In genomic region chr6:54964755-54965154, GRCm38 (mm10) we compare ENCODE assay signal across 25 mouse cellular contexts. TPM values are rescaled to one million over a fixed set of nuclear protein-coding genes. Genes with fewer than 3 reads are reported as not detected.
A peak's percentile ranks its signal among the peaks of the same experiment; 100 is the strongest.
DNase-seq lines count a peak whose midpoint lies in the region; ATAC-seq lines count a peak whose summit lies in the region.
"Had no signal": no experiment of that assay in that cellular context is flagged by ENCODE, and none has a peak within 500 bp of the region (broad histone marks: within the 10 kb centered on the region; RNA-seq: fewer than 3 reads in every experiment).

No protein-coding gene starts in this region.

- H3K4me1 ChIP-seq in embryonic facial prominence, embryonic 15.5 days, result 0 out of 2 replicates have a peak, but pooled peaks cover 6% of the 10 kb centered on the region
- H3K4me1 ChIP-seq in embryonic facial prominence, embryonic 10.5 days, result peaks cover 5% of the 10 kb centered on the region; the same call in 1 of the 2 replicates
- H3K4me1 ChIP-seq in intestine, embryonic 15.5 days (replicated peaks), result no peaks in the 10 kb centered on the region
- no peaks in the 10 kb centered on the region for H3K4me1 ChIP-seq in liver, embryonic 11.5 days (replicated peaks; ENCODE audit: control insufficient read depth, insufficient read depth, low read length)
- H3K4me1 ChIP-seq: forebrain, embryonic 12.5 days; hindbrain, embryonic 15.5 days; liver, embryonic 15.5 days; lung, embryonic 15.5 days; midbrain, embryonic 15.5 days; neural tube, embryonic 12.5 days; stomach, embryonic 15.5 days had no signal

- no peak for ATAC-seq in embryonic facial prominence, embryonic 15.5 days (ENCODE audit: insufficient number of reproducible peaks, low FRiP score, low TSS enrichment, low read depth)
- peak; percentile 71 for ATAC-seq in activated CD4-positive, CD25-positive, alpha-beta regulatory T cell, adult 4 months
- ATAC-seq in intestine, embryonic 15.5 days, result no peak
- no peak for ATAC-seq in liver, embryonic 11.5 days (replicated peaks; ENCODE audit: low FRiP score)
- ATAC-seq: intestine, postnatal 0 days; midbrain, embryonic 15.5 days had no signal

- no peak overlapping the region for H3K4me3 ChIP-seq in embryonic facial prominence, embryonic 15.5 days (replicated peaks)
- no peak overlapping the region for H3K4me3 ChIP-seq in embryonic facial prominence, embryonic 10.5 days
- no peak overlapping the region for H3K4me3 ChIP-seq in intestine, embryonic 15.5 days (replicated peaks)
- no peak overlapping the region for H3K4me3 ChIP-seq in liver, embryonic 11.5 days (ENCODE audit: low read depth, low read length)
- H3K4me3 ChIP-seq: forebrain, embryonic 12.5 days; hindbrain, embryonic 15.5 days; liver, embryonic 15.5 days; lung, embryonic 15.5 days; midbrain, embryonic 15.5 days; neural tube, embryonic 12.5 days; stomach, embryonic 15.5 days had no signal

- no peak overlapping the region for H3K4me2 ChIP-seq in embryonic facial prominence, embryonic 15.5 days (replicated peaks)
- H3K4me2 ChIP-seq in intestine, embryonic 15.5 days (replicated peaks), result no peak overlapping the region
- no peak overlapping the region for H3K4me2 ChIP-seq in liver, embryonic 11.5 days
- H3K4me2 ChIP-seq: forebrain, embryonic 12.5 days; heart, embryonic 11.5 days; hindbrain, embryonic 15.5 days; liver, embryonic 15.5 days; lung, embryonic 15.5 days; midbrain, embryonic 15.5 days; neural tube, embryonic 12.5 days; stomach, embryonic 15.5 days had no signal

- no peak overlapping the region for H3K9ac ChIP-seq in embryonic facial prominence, embryonic 15.5 days
- H3K9ac ChIP-seq in intestine, embryonic 15.5 days, result no peak overlapping the region
- H3K9ac ChIP-seq in liver, embryonic 11.5 days (ENCODE audit: low read depth, low read length), result no peak overlapping the region
- H3K9ac ChIP-seq: forebrain, embryonic 12.5 days; hindbrain, embryonic 15.5 days; liver, embryonic 15.5 days; lung, embryonic 15.5 days; midbrain, embryonic 15.5 days; neural tube, embryonic 12.5 days; stomach, embryonic 15.5 days had no signal

- H3K9me3 ChIP-seq in embryonic facial prominence, embryonic 15.5 days (replicated peaks), result no peaks in the 10 kb centered on the region
- H3K9me3 ChIP-seq in embryonic facial prominence, embryonic 10.5 days, result no peaks in the 10 kb centered on the region
- H3K9me3 ChIP-seq in intestine, embryonic 15.5 days, result no peaks in the 10 kb centered on the region
- H3K9me3 ChIP-seq in liver, embryonic 11.5 days (ENCODE audit: control insufficient read depth, low read length), result no peaks in the 10 kb centered on the region
- H3K9me3 ChIP-seq: forebrain, embryonic 12.5 days; hindbrain, embryonic 15.5 days; liver, embryonic 15.5 days; lung, embryonic 15.5 days; midbrain, embryonic 15.5 days; neural tube, embryonic 12.5 days; stomach, embryonic 15.5 days had no signal

- H3K27me3 ChIP-seq in embryonic facial prominence, embryonic 15.5 days, result no peaks in the 10 kb centered on the region
- peaks cover 17% of the 10 kb centered on the region for H3K27me3 ChIP-seq in embryonic facial prominence, embryonic 10.5 days (replicated peaks; ENCODE audit: low read depth, poor library complexity, severe bottlenecking)
- H3K27me3 ChIP-seq in intestine, embryonic 15.5 days (replicated peaks), result no peaks in the 10 kb centered on the region
- peaks cover 5% of the 10 kb centered on the region for H3K27me3 ChIP-seq in liver, embryonic 11.5 days (replicated peaks; ENCODE audit: control insufficient read depth, insufficient read depth, low read length)
- H3K27me3 ChIP-seq: forebrain, embryonic 12.5 days; hindbrain, embryonic 15.5 days; lung, embryonic 15.5 days; midbrain, embryonic 15.5 days; neural tube, embryonic 12.5 days; stomach, embryonic 15.5 days had no signal

- 33% methylated on average over 1 of the region's 1 CpGs for WGBS in embryonic facial prominence, embryonic 15.5 days
- 57% methylated on average over 1 of the region's 1 CpGs for WGBS in embryonic facial prominence, embryonic 10.5 days
- 56% methylated on average over 1 of the region's 1 CpGs for WGBS in intestine, embryonic 15.5 days
- 40% methylated on average over 1 of the region's 1 CpGs for WGBS in liver, embryonic 11.5 days

- 0 out of 2 replicates have a peak overlapping the region, but pooled peaks have one; percentile 17 for H3K27ac ChIP-seq in embryonic facial prominence, embryonic 15.5 days (replicated peaks)
- no peak overlapping the region for H3K27ac ChIP-seq in embryonic facial prominence, embryonic 10.5 days (replicated peaks)
- H3K27ac ChIP-seq in intestine, embryonic 15.5 days, result no peak overlapping the region
- no peak overlapping the region for H3K27ac ChIP-seq in liver, embryonic 11.5 days (ENCODE audit: low read depth, low read length)
- H3K27ac ChIP-seq: forebrain, embryonic 12.5 days; hindbrain, embryonic 15.5 days; liver, embryonic 15.5 days; lung, embryonic 15.5 days; macrophage; midbrain, embryonic 15.5 days; neural tube, embryonic 12.5 days; stomach, embryonic 15.5 days had no signal

- DNase-seq in embryonic facial prominence, embryonic 10.5 days (ENCODE audit: low spot score), result no peak
- peak; percentile 9 for DNase-seq in thymus, postnatal 0 days (ENCODE audit: low spot score)
- no peak for DNase-seq in thymus, postnatal 25 days
- no peak for DNase-seq in liver, embryonic 11.5 days (ENCODE audit: low spot score)
- DNase-seq in left cerebral cortex, adult 9 months (ENCODE audit: low spot score in 2 of 2), result no peak
- DNase-seq: adrenal gland, adult 2 months; cerebellum, adult 11-12 months; cerebellum, postnatal 10 days; gastrocnemius, postnatal 10 days; kidney, postnatal 4 days; right cerebral cortex, adult 18-20 months; thymus, adult 18-20 months had no signal

- H3K36me3 ChIP-seq in embryonic facial prominence, embryonic 15.5 days, result no peaks in the 10 kb centered on the region
- no peaks in the 10 kb centered on the region for H3K36me3 ChIP-seq in embryonic facial prominence, embryonic 10.5 days (replicated peaks)
- no peaks in the 10 kb centered on the region for H3K36me3 ChIP-seq in intestine, embryonic 15.5 days
- H3K36me3 ChIP-seq in liver, embryonic 11.5 days (ENCODE audit: control insufficient read depth, insufficient read depth, low read length), result no peaks in the 10 kb centered on the region
- H3K36me3 ChIP-seq: forebrain, embryonic 12.5 days; hindbrain, embryonic 15.5 days; liver, embryonic 15.5 days; lung, embryonic 15.5 days; midbrain, embryonic 15.5 days; neural tube, embryonic 12.5 days; stomach, embryonic 15.5 days had no signal

RNA-seq across cellular contexts. Expression of gene Nod1, which starts 7.7 kb away (rescaled TPM):
- 8.8 and 10.6 TPM in 2 replicates for polyA plus RNA-seq in embryonic facial prominence, embryonic 15.5 days (2015; fragmentation: Nextera tagmentation; extraction: Ambion mirVana)
- 1.2 and 1.4 TPM in 2 replicates for polyA plus RNA-seq in embryonic facial prominence, embryonic 10.5 days (2016; fragmentation: Nextera tagmentation; extraction: Ambion mirVana)
- 3.5 and 4.0 TPM in 2 replicates for polyA plus RNA-seq in thymus, postnatal 0 days (2015; fragmentation: Nextera tagmentation; extraction: Ambion mirVana)
- 10 to 100 TPM in 1 of 2 experiments, 1 to 10 TPM in 1; 9.7 to 12.7 TPM for polyA plus RNA-seq in activated CD4-positive, CD25-positive, alpha-beta regulatory T cell, adult 4 months (2017; shearing (Covaris generic))
- 4.8 and 5.5 TPM in 2 replicates for polyA plus RNA-seq in intestine, embryonic 15.5 days (2015; fragmentation: Nextera tagmentation; extraction: Ambion mirVana)
- 2.1 and 2.9 TPM in 2 replicates for polyA plus RNA-seq in liver, embryonic 11.5 days (2014; fragmentation: Nextera tagmentation; extraction: Ambion mirVana)

RNA-seq across cellular contexts. Expression of gene Ggct, which starts 28.0 kb away (rescaled TPM):
- 23.6 and 24.1 TPM in 2 replicates for polyA plus RNA-seq in embryonic facial prominence, embryonic 15.5 days (2015; fragmentation: Nextera tagmentation; extraction: Ambion mirVana)
- 9.5 and 13.9 TPM in 2 replicates for polyA plus RNA-seq in embryonic facial prominence, embryonic 10.5 days (2016; fragmentation: Nextera tagmentation; extraction: Ambion mirVana)
- polyA plus RNA-seq in thymus, postnatal 0 days (2015; fragmentation: Nextera tagmentation; extraction: Ambion mirVana), result 12.9 and 16.6 TPM in 2 replicates
- polyA plus RNA-seq in activated CD4-positive, CD25-positive, alpha-beta regulatory T cell, adult 4 months (2017; shearing (Covaris generic)), result 10 to 100 TPM; 26.9 to 33.6 TPM
- 8.2 and 10.7 TPM in 2 replicates for polyA plus RNA-seq in intestine, embryonic 15.5 days (2015; fragmentation: Nextera tagmentation; extraction: Ambion mirVana)
- 11.8 TPM in 2 replicates for polyA plus RNA-seq in liver, embryonic 11.5 days (2014; fragmentation: Nextera tagmentation; extraction: Ambion mirVana)
